9 mouse cellular contexts compared by ENCODE assay signal in the genomic region with DNA sequence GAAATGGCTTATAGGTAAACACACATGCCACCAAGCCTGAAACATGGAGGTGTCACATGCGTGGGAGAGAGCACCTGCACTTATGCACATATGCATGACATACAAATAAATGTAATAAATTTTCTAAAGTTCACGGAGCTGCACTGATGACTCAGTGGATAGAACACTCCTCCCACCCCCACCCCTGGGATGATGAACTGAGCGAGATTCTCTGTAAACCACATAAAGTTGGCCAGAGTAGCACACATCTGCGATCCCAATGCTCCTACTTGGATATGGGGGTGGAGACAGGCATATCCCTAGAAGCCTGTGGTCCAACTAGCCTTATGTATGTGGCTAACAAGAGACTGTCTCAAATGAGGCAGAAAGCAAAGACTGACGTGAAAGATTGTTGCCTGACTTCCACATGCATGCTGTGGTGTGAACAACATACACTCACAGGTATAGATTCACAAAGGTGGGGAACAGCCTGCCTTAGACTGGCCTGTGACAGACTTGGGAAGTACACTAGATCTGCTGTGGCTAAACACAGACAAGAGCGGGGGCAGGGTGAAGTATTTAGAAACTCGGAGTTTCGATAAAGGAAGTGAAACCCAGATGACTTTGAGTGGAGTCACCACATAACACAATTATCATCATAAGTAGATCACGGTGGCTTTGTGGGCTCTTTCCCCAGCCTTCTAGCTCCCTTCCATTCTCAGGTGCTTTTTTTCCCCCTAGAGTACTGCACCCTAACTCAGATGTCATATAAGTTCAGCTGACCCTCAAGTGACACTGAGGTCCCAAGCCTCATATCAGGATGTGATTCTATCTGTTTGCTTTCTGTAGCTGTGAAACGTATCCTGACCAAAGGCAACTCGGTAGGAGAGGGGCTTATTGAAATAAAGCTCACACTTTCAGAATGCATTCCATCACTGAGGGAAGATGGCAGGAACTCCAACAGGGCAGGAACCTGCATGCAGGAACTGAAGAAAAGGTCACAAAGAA. TPM values are rescaled to one million over a fixed set of nuclear protein-coding genes. Genes with fewer than 3 reads are reported as not detected.
DNase-seq lines count a peak whose midpoint lies in the region; ATAC-seq lines count a peak whose summit lies in the region.
"Had no signal": no experiment of that assay in that cellular context is flagged by ENCODE, and none has a peak within 500 bp of the region (broad histone marks: within the 10 kb centered on the region; RNA-seq: fewer than 3 reads in every experiment).

No protein-coding gene starts in this region.

- peak; percentile 74 for DNase-seq in lung, postnatal 36 days
- no peak for DNase-seq in lung, postnatal 10 days
- peak; percentile 61 for DNase-seq in thymus, postnatal 0 days (ENCODE audit: low spot score)
- DNase-seq in layer of hippocampus, adult 9-10 months (ENCODE audit: low spot score) = no peak
- DNase-seq in cerebellum, postnatal 25 days = no peak
- no peak for DNase-seq in forebrain, embryonic 10.5 days (ENCODE audit: extremely low spot score, low spot score)
- DNase-seq: kidney, postnatal 25 days had no signal

- H3K27me3 ChIP-seq in limb, embryonic 15.5 days = no peaks in the 10 kb centered on the region
- H3K27me3 ChIP-seq in forebrain, embryonic 10.5 days (ENCODE audit: poor library complexity, severe bottlenecking) = no peaks in the 10 kb centered on the region

- peaks cover 26% of the 10 kb centered on the region; the same call in 1 of the 2 replicates for H3K4me1 ChIP-seq in brown adipose tissue, adult 24 weeks (ENCODE audit: control insufficient read depth, insufficient read depth, insufficient read length, low read length)
- peaks cover 51% of the 10 kb centered on the region for H3K4me1 ChIP-seq in limb, embryonic 15.5 days
- H3K4me1 ChIP-seq in forebrain, embryonic 10.5 days = peaks cover 31% of the 10 kb centered on the region

- no peak overlapping the region for H3K9ac ChIP-seq in limb, embryonic 15.5 days

- peak; percentile 59; the same call in 1 of the 2 replicates for ATAC-seq in limb, embryonic 15.5 days (ENCODE audit: insufficient number of reproducible peaks, low FRiP score, low TSS enrichment, low read depth)

- H3K36me3 ChIP-seq in limb, embryonic 15.5 days = peaks cover 9% of the 10 kb centered on the region
- H3K36me3 ChIP-seq in forebrain, embryonic 10.5 days (replicated peaks) = peaks cover 7% of the 10 kb centered on the region; the same call in 1 of the 2 replicates

- no peak overlapping the region for H3K4me2 ChIP-seq in limb, embryonic 15.5 days

- no peaks in the 10 kb centered on the region for H3K9me3 ChIP-seq in limb, embryonic 15.5 days
- H3K9me3 ChIP-seq in forebrain, embryonic 10.5 days = no peaks in the 10 kb centered on the region; the same call in 1 of the 2 replicates

- WGBS in limb, embryonic 15.5 days = 41% methylated on average over 11 of the region's 11 CpGs
- WGBS in forebrain, embryonic 10.5 days = 85% methylated on average over 11 of the region's 11 CpGs

- no peak overlapping the region for H3K4me3 ChIP-seq in brown adipose tissue, adult 24 weeks (ENCODE audit: insufficient read depth, low read depth, low read length)
- no peak overlapping the region for H3K4me3 ChIP-seq in limb, embryonic 15.5 days
- no peak overlapping the region for H3K4me3 ChIP-seq in forebrain, embryonic 10.5 days

- peak overlapping the region; percentile 64 for H3K27ac ChIP-seq in brown adipose tissue, adult 24 weeks (replicated peaks; ENCODE audit: low read depth, low read length)
- H3K27ac ChIP-seq in limb, embryonic 15.5 days = peak overlapping the region; percentile 51
- H3K27ac ChIP-seq in forebrain, embryonic 10.5 days = no peak overlapping the region

RNA-seq across cellular contexts. Expression of a gene that starts 13.7 kb away (rescaled TPM):
- polyA plus RNA-seq in brown adipose tissue, adult 24 weeks (2012; ENCODE audit: insufficient read depth, insufficient read length, missing spikeins) = 15.7 and 16.3 TPM in 2 replicates
- polyA plus RNA-seq in limb, embryonic 15.5 days (2015; fragmentation: Nextera tagmentation; extraction: Ambion mirVana) = 45.0 TPM in 2 replicates
- 8.9 and 9.7 TPM in 2 replicates for polyA plus RNA-seq in thymus, postnatal 0 days (2015; fragmentation: Nextera tagmentation; extraction: Ambion mirVana)
- polyA plus RNA-seq in forebrain, embryonic 10.5 days (2016; fragmentation: Nextera tagmentation; extraction: Ambion mirVana) = 20.0 and 20.5 TPM in 2 replicates

Comparison
In these comparisons a context has a peak if more than half of its experiments do, and no peak if none do; other contexts are left out.
1. DNase-seq: peak in lung, postnatal 36 days (single experiment) and thymus, postnatal 0 days (single experiment); none in lung, postnatal 10 days (single experiment), layer of hippocampus, adult 9-10 months (single experiment), cerebellum, postnatal 25 days (0 of 2) and forebrain, embryonic 10.5 days (single experiment).